Mouse (Mus musculus) colon, adult 2 months (tissue): ENCODE results near the gene Gm5617. TPM values are rescaled to one million over a fixed set of nuclear protein-coding genes. Genes with fewer than 3 reads are reported as not detected.

Experiments used
- polyA plus RNA-seq: library from polyadenylated mRNA; depleted of rRNA; stranded (reverse); fragments of >200 nt; gene quantifications from 2 replicates; pipeline ENCODE4 v1.2.3, GENCODE M21; 2012; rRNA removed

The Gm5617 gene
- polyA plus RNA-seq = 71.4 and 83.0 TPM in 2 replicates

GRCm38 (mm10) chr9:48494817-48495547, at the start of gene Gm5617, which contains the start of gene Rbm7:
Gene Gm5617, plus strand, starts transcription at chr9:48495442.
Gene Rbm7, minus strand, starts transcription at chr9:48495299.

GRCm38 (mm10) chr9:48480411-48481213, 14.6 kb upstream of the Gm5617 start, which contains the start of gene Rexo2:
Gene Rexo2, minus strand, starts transcription at chr9:48480623.

Other genes with a start within 250 kb of the Gm5617 start
- 44.9 and 51.6 TPM in 2 replicates for gene Nxpe2, start 142.0 kb upstream of the Gm5617 start, polyA plus RNA-seq
- 67.1 and 77.5 TPM in 2 replicates for gene Rexo2, start 14.8 kb upstream of the Gm5617 start, polyA plus RNA-seq
- 11.3 and 13.1 TPM in 2 replicates for gene Rbm7, start 143 bp upstream of the Gm5617 start, polyA plus RNA-seq
- gene Nnmt, start 109.7 kb downstream of the Gm5617 start, polyA plus RNA-seq = 2.9 and 3.6 TPM in 2 replicates